Mouse (Mus musculus) lung, postnatal 0 days (tissue): ENCODE data around the gene Pcp4.

Experiments
- CTCF ChIP-seq: IDR thresholded peaks from 2 replicates; pipeline ENCODE4 v1.5.1; 2016; ENCODE audit warnings: antibody characterized with exemption, mild to moderate bottlenecking
- EP300 ChIP-seq: IDR thresholded peaks from 2 replicates; pipeline ENCODE4 v1.6.1; 2016; ENCODE audit warnings: antibody characterized with exemption, mild to moderate bottlenecking, control low read depth

- TF ChIP-seq CTCF, result no peak
- TF ChIP-seq EP300, result no peak
These were observed 63.1 kb downstream of the Pcp4 start for GRCm38 (mm10) chr16:96530569-96530898.
